Mouse (Mus musculus) midbrain, postnatal 0 days (tissue): ENCODE measurements at regions not wholly inside any gene's neighbourhood (a gene's known extent, or its start where the extent isn't known, plus 50 kb on each side); places are given as distances from the start of the nearest gene placed in this dataset.

Source experiments
- ATAC-seq: fragments of 200-750 bp; cut with Nextera tagmentation; 2 replicates; pipeline ENCODE4 v1.8.0; 2017; ENCODE audit warnings: moderate number of reproducible peaks, mild to moderate bottlenecking, moderate TSS enrichment, moderate library complexity; ENCODE audit not compliant: low FRiP score
- DNase-seq: peaks from one replicate; pipeline ENCODE4 v3.0.0-alpha.2; 2015; ENCODE audit warnings: low spot score
- H3K27ac ChIP-seq: fragments of 300-500 bp; sonication (generic); 2 replicates; pipeline ENCODE4 v1.5.1; 2014; ENCODE audit warnings: low read depth, mild to moderate bottlenecking, low read length, mixed read lengths
- H3K27me3 ChIP-seq: fragments of 300-500 bp; sonication (generic); 2 replicates; pipeline ENCODE4 v1.6.1; 2014; ENCODE audit warnings: low read length, control low read depth, mixed read lengths; ENCODE audit not compliant: insufficient read depth
- H3K36me3 ChIP-seq: fragments of 300-500 bp; sonication (generic); 2 replicates; pipeline ENCODE4 v1.6.1; 2014; ENCODE audit warnings: low read length, control low read depth, mixed read lengths; ENCODE audit not compliant: insufficient read depth
- H3K4me1 ChIP-seq: fragments of 300-500 bp; sonication (generic); 2 replicates; pipeline ENCODE4 v1.6.1; 2014; ENCODE audit warnings: mild to moderate bottlenecking, control low read depth, antibody characterized with exemption, low read length, mixed read lengths; ENCODE audit not compliant: insufficient read depth
- H3K4me2 ChIP-seq: fragments of 300-500 bp; sonication (generic); 2 replicates; pipeline ENCODE4 v1.6.1; 2014; ENCODE audit warnings: low read depth, mild to moderate bottlenecking, low read length, mixed read lengths; ENCODE audit not compliant: poor library complexity, severe bottlenecking
- H3K4me3 ChIP-seq: fragments of 300-500 bp; sonication (generic); 2 replicates; pipeline ENCODE4 v1.5.1; 2014; ENCODE audit warnings: low read depth, mild to moderate bottlenecking, low read length, moderate library complexity
- H3K9ac ChIP-seq: fragments of 300-500 bp; sonication (generic); replicated peaks from 2 replicates; pipeline ENCODE4 v1.6.1; 2014; ENCODE audit warnings: mild to moderate bottlenecking, low read length, moderate library complexity, mixed read lengths; ENCODE audit not compliant: poor library complexity, severe bottlenecking
- H3K9me3 ChIP-seq: fragments of 300-500 bp; sonication (generic); 2 replicates; pipeline ENCODE4 v1.6.1; 2016; ENCODE audit warnings: low read length, control low read depth
- CTCF ChIP-seq: IDR thresholded peaks from 2 replicates; pipeline ENCODE4 v1.5.1; 2016; ENCODE audit warnings: antibody characterized with exemption, mild to moderate bottlenecking
- WGBS: fragments of 180-500 bp; shearing (Covaris S2); extraction: QIAGEN DNeasy Blood & Tissue Kit; methylation state at CpG from one replicate; pipeline ENCODE4 v1.1.7; 2014; 5-methylcytosine and 5-hydroxymethylcytosine counted together

- Histone ChIP-seq H3K4me2 (no peak overlapping the region), H3K9me3 (no peaks in the 10 kb centered on the region), H3K27ac (no peak overlapping the region), H3K4me3 (no peak overlapping the region), H3K27me3 (no peaks in the 10 kb centered on the region), H3K4me1 (no peaks in the 10 kb centered on the region), H3K9ac (no peak overlapping the region), H3K36me3 (no peaks in the 10 kb centered on the region)
- DNase-seq: no peak
- ATAC-seq: no peak
- 86% methylated on average over 8 of the region's 8 CpGs for WGBS
- no peak for TF ChIP-seq CTCF
Observed at GRCm38 (mm10) chr6:32709566-32709965, 121.6 kb upstream of the Plxna4 start.

GRCm38 (mm10) chr6:32707417-32707816 is 119.4 kb upstream of the Plxna4 start:
- no peak for ATAC-seq
- H3K4me1 ChIP-seq: no peaks in the 10 kb centered on the region
- H3K9ac ChIP-seq: no peak overlapping the region
- H3K27ac ChIP-seq: no peak overlapping the region
- H3K27me3 ChIP-seq: no peaks in the 10 kb centered on the region
- WGBS: 79% methylated on average over 1 of the region's 1 CpGs
- H3K4me2 ChIP-seq: no peak overlapping the region
- DNase-seq: no peak
- no peak for TF ChIP-seq CTCF
- no peaks in the 10 kb centered on the region for H3K36me3 ChIP-seq
- no peak overlapping the region for H3K4me3 ChIP-seq
- no peaks in the 10 kb centered on the region for H3K9me3 ChIP-seq

GRCm38 (mm10) chr6:32706376-32706775 is 118.4 kb upstream of the Plxna4 start:
- Histone ChIP-seq H3K27me3 (no peaks in the 10 kb centered on the region), H3K36me3 (no peaks in the 10 kb centered on the region), H3K9ac (no peak overlapping the region), H3K4me2 (no peak overlapping the region), H3K4me3 (no peak overlapping the region), H3K27ac (no peak overlapping the region), H3K4me1 (no peaks in the 10 kb centered on the region), H3K9me3 (no peaks in the 10 kb centered on the region)
- TF ChIP-seq CTCF: no peak
- 27% methylated on average over 1 of the region's 1 CpGs for WGBS
- no peak for ATAC-seq
- DNase-seq: no peak

- TF ChIP-seq CTCF: no peak
- peak; percentile 56 for DNase-seq
- 89% methylated on average over 8 of the region's 8 CpGs for WGBS
- Histone ChIP-seq H3K9ac (no peak overlapping the region), H3K9me3 (no peaks in the 10 kb centered on the region), H3K4me1 (no peaks in the 10 kb centered on the region), H3K27me3 (no peaks in the 10 kb centered on the region), H3K36me3 (no peaks in the 10 kb centered on the region), H3K4me3 (no peak overlapping the region), H3K27ac (no peak overlapping the region), H3K4me2 (no peak overlapping the region)
- no peak for ATAC-seq
Observed at GRCm38 (mm10) chr6:32703466-32703865, 115.5 kb upstream of the Plxna4 start.

GRCm38 (mm10) chr6:32702245-32702791 is 114.3 kb upstream of the Plxna4 start:
- H3K9ac ChIP-seq: no peak overlapping the region
- H3K4me3 ChIP-seq: no peak overlapping the region
- no peaks in the 10 kb centered on the region for H3K36me3 ChIP-seq
- no peak for ATAC-seq
- H3K27me3 ChIP-seq: no peaks in the 10 kb centered on the region
- no peak overlapping the region for H3K4me2 ChIP-seq
- 87% methylated on average over 11 of the region's 11 CpGs for WGBS
- TF ChIP-seq CTCF: no peak
- peak; percentile 75 for DNase-seq
- H3K4me1 ChIP-seq: no peaks in the 10 kb centered on the region
- no peak overlapping the region for H3K27ac ChIP-seq
- H3K9me3 ChIP-seq: no peaks in the 10 kb centered on the region

GRCm38 (mm10) chr6:32699811-32700210 is 111.8 kb upstream of the Plxna4 start:
- Histone ChIP-seq H3K4me1 (no peaks in the 10 kb centered on the region), H3K9ac (no peak overlapping the region), H3K27me3 (no peaks in the 10 kb centered on the region), H3K27ac (no peak overlapping the region), H3K36me3 (no peaks in the 10 kb centered on the region), H3K4me3 (no peak overlapping the region), H3K9me3 (no peaks in the 10 kb centered on the region), H3K4me2 (no peak overlapping the region)
- TF ChIP-seq CTCF: no peak
- 100% methylated on average over 1 of the region's 1 CpGs for WGBS
- ATAC-seq (no peak), DNase-seq (no peak)
